Mouse (Mus musculus) liver, adult 2 months (tissue): ENCODE measurements at regions not wholly inside any gene's neighbourhood (a gene's known extent, or its start where the extent isn't known, plus 50 kb on each side); places are given as distances from the start of the nearest gene placed in this dataset.

Experiments used
- CTCF ChIP-seq: fragments of 200-500 bp; IDR thresholded peaks from 2 replicates; pipeline ENCODE4 v1.5.1; 2011; ENCODE audit warnings: low read depth, low read length, control low read depth
- POLR2A ChIP-seq: fragments of 200-500 bp; IDR thresholded peaks from 2 replicates; pipeline ENCODE4 v1.6.1; 2011; ENCODE audit warnings: low read length, control low read depth; ENCODE audit not compliant: insufficient read depth; ENCODE audit errors: extremely low read depth

GRCm38 (mm10) chr1:184617853-184618454 lies 114.5 kb downstream of the Hlx start:
- TF ChIP-seq POLR2A (no peak), CTCF (no peak)
